Mouse (Mus musculus): ENCODE data around the gene Snx29. TPM values are rescaled to one million over a fixed set of nuclear protein-coding genes. Genes with fewer than 3 reads are reported as not detected.
A peak's percentile ranks its signal among the peaks of the same experiment; 100 is the strongest.

Gene Snx29
- polyA plus RNA-seq, 1 experiment: 8.4 TPM

DNA sequence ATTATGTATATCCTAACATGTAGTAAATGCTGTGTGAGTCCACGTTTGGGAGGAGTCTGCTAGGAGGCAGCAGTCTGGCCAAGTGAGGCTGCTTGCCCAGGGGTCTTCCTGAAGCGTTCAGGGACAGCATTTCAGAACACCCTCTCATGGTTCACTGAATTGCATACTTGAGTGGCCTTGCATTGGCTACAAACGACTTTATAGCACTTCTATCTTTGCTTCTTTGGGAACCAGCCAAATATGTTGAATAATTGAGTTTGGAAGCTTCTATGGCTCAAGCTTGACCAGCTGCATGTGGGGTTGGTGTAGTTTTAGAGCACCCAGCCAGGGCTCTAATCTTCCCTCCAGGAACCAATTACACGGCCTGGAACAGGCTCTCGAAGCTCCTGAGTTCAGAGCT lies 307.8 kb downstream of the Snx29 start:
- Histone ChIP-seq H3K4me1 (ENCODE audit: control insufficient read depth, insufficient read depth, low read length) (0 out of 2 replicates have a peak, but pooled peaks cover 4% of the 10 kb centered on the region), H3K27ac (ENCODE audit: insufficient read depth, low read length) (no peak overlapping the region), H3K4me3 (replicated peaks; ENCODE audit: insufficient read depth, low read depth, low read length) (no peak overlapping the region), H3K27me3 (ENCODE audit: control insufficient read depth, insufficient read depth, low read length) (no peaks in the 10 kb centered on the region)
- WGBS: 52% methylated on average over 5 of the region's 5 CpGs
- TF ChIP-seq POLR2A (IDR thresholded peaks at IDR 0.05; ENCODE audit: borderline replicate concordance, insufficient read depth, low read length) (no peak), CTCF (IDR thresholded peaks at IDR 0.05; ENCODE audit: borderline replicate concordance, insufficient read depth, low read depth, low read length) (no peak)
- DNase-seq: no peak

DNA sequence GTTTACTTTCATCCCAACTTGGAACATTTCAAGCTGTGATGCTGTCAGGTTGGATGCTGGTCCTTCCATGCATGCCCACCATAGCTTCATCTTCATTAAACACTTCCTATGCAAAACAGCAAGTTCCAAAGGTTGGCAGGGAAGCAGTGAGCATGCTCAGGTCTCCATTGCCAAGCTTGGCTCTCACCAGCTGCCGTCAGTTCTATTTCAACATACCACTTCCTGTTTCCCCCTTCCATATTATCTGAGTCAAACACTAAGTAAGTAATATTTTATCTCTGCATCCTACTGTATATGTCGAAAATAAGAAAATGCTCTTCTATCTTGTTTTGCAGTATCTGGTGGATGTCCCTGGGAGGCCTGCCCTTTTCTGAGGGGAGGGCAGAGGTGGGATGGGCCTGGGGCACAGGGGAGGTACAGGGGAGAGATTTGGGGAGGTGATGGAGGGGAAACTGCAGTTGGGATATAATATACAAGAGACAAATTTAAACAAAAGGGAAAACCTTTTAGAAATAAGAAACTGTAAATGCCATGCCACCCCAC lies 309.6 kb downstream of the Snx29 start:
- DNase-seq: no peak
- TF ChIP-seq POLR2A (IDR thresholded peaks at IDR 0.05; ENCODE audit: borderline replicate concordance, insufficient read depth, low read length) (no peak), CTCF (IDR thresholded peaks at IDR 0.05; ENCODE audit: borderline replicate concordance, insufficient read depth, low read depth, low read length) (no peak)
- Histone ChIP-seq H3K27ac (ENCODE audit: insufficient read depth, low read length) (no peak overlapping the region), H3K4me3 (replicated peaks; ENCODE audit: insufficient read depth, low read depth, low read length) (no peak overlapping the region), H3K27me3 (ENCODE audit: control insufficient read depth, insufficient read depth, low read length) (no peaks in the 10 kb centered on the region), H3K4me1 (ENCODE audit: control insufficient read depth, insufficient read depth, low read length) (0 out of 2 replicates have a peak, but pooled peaks cover 4% of the 10 kb centered on the region)
- 74% methylated on average over 2 of the region's 2 CpGs for WGBS

DNA sequence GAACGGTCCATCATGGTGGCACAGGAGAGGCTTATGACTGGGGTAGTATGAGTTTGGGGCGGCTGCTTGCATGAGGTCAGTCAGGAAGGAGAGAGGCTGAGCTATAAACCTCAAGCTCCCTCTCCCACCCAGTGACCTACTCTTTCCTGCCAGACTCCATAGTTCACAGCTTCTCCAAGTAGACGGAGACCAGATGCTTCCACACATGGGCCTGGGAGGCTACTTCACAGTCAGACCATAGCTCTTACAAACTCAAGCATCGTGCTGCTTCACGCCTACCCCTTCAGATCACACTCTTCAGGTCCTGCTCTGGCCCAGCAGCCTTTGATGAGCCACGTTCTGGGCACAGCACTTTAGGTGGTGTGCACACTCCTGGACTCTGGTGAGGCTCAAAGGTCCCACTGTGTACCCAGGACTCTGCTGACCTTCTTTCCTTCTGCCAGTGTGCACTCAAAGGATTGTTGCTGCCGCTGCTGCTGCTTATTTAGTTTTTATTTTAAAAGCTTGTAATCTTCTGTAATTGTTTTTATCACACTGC lies 313.6 kb downstream of the Snx29 start:
- H3K27ac ChIP-seq (ENCODE audit: insufficient read depth, low read length): no peak overlapping the region
- no peaks in the 10 kb centered on the region for H3K27me3 ChIP-seq (ENCODE audit: control insufficient read depth, insufficient read depth, low read length)
- no peak overlapping the region for H3K4me3 ChIP-seq (replicated peaks; ENCODE audit: insufficient read depth, low read depth, low read length)
- peaks cover 17% of the 10 kb centered on the region for H3K4me1 ChIP-seq (ENCODE audit: control insufficient read depth, insufficient read depth, low read length)
- DNase-seq: no peak
- 73% methylated on average over 7 of the region's 7 CpGs for WGBS
- TF ChIP-seq POLR2A (IDR thresholded peaks at IDR 0.05; ENCODE audit: borderline replicate concordance, insufficient read depth, low read length) (no peak), CTCF (IDR thresholded peaks at IDR 0.05; ENCODE audit: borderline replicate concordance, insufficient read depth, low read depth, low read length) (no peak)

DNA sequence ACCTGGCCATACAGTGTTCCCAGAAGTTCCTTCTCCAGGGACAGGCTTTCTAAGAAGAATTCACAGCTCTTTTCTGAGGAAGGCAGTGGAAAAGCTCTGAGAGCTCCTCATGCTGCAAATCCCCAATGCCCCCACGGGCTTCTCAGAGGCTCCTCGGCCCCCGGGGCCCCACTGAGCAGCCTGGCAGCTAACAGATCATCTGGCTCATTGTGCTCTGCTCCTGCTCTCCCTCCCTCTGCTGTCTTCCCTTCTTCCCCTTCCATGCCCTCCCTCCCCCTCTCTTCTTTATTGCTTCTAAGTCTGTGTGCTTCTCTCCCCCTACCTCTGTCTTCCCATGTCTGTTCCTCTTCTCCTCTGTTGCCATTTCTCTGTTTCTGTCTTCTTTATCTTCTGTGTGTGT lies 314.2 kb downstream of the Snx29 start:
- Histone ChIP-seq H3K27ac (ENCODE audit: insufficient read depth, low read length) (no peak overlapping the region), H3K4me3 (replicated peaks; ENCODE audit: insufficient read depth, low read depth, low read length) (no peak overlapping the region), H3K27me3 (ENCODE audit: control insufficient read depth, insufficient read depth, low read length) (no peaks in the 10 kb centered on the region), H3K4me1 (ENCODE audit: control insufficient read depth, insufficient read depth, low read length) (peaks cover 17% of the 10 kb centered on the region)
- TF ChIP-seq CTCF (IDR thresholded peaks at IDR 0.05; ENCODE audit: borderline replicate concordance, insufficient read depth, low read depth, low read length): no peak
- TF ChIP-seq POLR2A (IDR thresholded peaks at IDR 0.05; ENCODE audit: borderline replicate concordance, insufficient read depth, low read length): no peak
- WGBS: 5% methylated on average over 3 of the region's 3 CpGs
- no peak for DNase-seq

DNA sequence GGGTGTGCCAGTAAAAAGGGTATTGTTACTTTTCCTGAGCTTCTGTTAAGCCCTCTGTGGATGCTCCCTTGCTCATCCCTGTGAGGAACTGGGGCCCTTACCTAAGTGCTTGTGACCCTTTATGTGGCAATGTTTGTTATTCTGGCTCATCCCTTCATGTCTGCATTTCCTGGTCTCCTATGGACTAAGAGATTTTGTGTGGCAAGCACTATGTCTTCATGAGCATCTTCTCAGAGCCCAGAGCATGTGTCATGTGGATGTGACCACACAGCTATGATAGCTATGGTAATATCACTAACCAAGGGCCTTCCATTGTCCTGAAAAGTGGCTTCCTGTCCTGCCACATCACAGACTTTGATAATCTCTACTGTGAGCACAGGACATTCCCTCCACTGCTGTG lies 315.1 kb downstream of the Snx29 start:
- Histone ChIP-seq H3K4me3 (replicated peaks; ENCODE audit: insufficient read depth, low read depth, low read length) (no peak overlapping the region), H3K27ac (ENCODE audit: insufficient read depth, low read length) (no peak overlapping the region), H3K27me3 (ENCODE audit: control insufficient read depth, insufficient read depth, low read length) (no peaks in the 10 kb centered on the region), H3K4me1 (ENCODE audit: control insufficient read depth, insufficient read depth, low read length) (peaks cover 21% of the 10 kb centered on the region)
- no peak for DNase-seq
- TF ChIP-seq CTCF (IDR thresholded peaks at IDR 0.05; ENCODE audit: borderline replicate concordance, insufficient read depth, low read depth, low read length): no peak
- no peak for TF ChIP-seq POLR2A (IDR thresholded peaks at IDR 0.05; ENCODE audit: borderline replicate concordance, insufficient read depth, low read length)

DNA sequence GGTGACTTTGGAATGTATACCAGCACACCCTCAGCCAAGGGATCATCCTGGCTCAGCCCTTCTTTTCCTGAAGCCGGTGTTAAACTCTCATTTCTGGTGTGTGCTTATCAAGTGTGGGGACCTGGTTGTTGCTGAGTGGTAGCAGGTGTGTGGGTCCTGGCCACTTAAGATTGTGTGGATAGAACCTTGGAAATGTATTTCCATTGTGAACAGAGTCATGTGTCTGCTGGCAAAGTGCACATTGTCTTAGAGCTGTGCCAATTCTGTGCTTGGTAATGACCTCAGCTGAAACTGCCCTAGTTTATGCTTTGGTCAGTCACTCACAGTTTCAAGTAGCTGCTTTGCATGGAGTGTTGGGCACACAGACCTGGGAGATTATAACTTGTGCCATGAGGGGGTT lies 316.0 kb downstream of the Snx29 start:
- TF ChIP-seq CTCF (IDR thresholded peaks at IDR 0.05; ENCODE audit: borderline replicate concordance, insufficient read depth, low read depth, low read length) (no peak), POLR2A (IDR thresholded peaks at IDR 0.05; ENCODE audit: borderline replicate concordance, insufficient read depth, low read length) (no peak)
- no peaks in the 10 kb centered on the region for H3K27me3 ChIP-seq (ENCODE audit: control insufficient read depth, insufficient read depth, low read length)
- no peak overlapping the region for H3K27ac ChIP-seq (ENCODE audit: insufficient read depth, low read length)
- 51% methylated on average over 1 of the region's 1 CpGs for WGBS
- no peak overlapping the region for H3K4me3 ChIP-seq (replicated peaks; ENCODE audit: insufficient read depth, low read depth, low read length)
- peaks cover 21% of the 10 kb centered on the region for H3K4me1 ChIP-seq (ENCODE audit: control insufficient read depth, insufficient read depth, low read length)
- peak; percentile 49 to 56 for DNase-seq

DNA sequence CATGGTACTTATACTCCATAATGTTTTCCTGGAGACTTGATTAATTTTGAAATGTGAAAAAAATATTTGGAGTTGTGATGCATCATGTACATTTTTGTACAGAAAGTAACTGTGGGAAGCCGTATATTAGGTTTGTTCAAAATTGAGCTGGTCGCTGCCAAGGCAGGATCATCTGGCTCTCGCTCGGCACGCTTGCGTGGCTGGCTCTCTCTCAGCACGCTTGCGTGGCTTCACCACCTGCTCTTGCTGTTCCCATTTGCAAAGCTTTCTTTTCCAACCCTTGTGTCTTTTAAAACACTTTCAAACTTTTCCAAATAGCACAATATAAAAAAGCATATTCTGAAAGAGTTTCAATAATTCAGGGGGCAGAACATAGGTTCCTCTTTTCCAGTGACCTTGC lies 317.2 kb downstream of the Snx29 start:
- no peak overlapping the region for H3K27ac ChIP-seq (ENCODE audit: insufficient read depth, low read length)

DNA sequence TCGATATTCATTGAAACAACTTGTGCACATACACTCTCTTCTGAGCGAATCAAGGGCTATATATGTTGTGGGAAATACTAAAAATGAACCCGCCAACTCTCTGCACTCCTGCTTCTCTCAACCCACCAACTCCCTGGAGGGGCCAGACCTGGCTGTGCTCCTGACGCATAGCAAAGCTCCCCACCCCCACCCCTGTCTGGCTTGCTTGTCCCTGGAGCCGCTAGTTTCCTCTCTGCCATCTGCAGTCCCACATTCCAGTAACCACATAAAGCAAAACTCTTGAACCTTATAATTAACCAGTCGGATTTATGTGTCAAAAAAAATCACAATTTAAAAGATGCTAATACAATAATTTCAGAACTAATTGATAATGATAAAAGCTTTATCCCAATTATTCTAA lies 320.9 kb downstream of the Snx29 start:
- Histone ChIP-seq H3K4me3 (replicated peaks; ENCODE audit: insufficient read depth, low read depth, low read length) (no peak overlapping the region), H3K27me3 (ENCODE audit: control insufficient read depth, insufficient read depth, low read length) (no peaks in the 10 kb centered on the region), H3K27ac (ENCODE audit: insufficient read depth, low read length) (no peak overlapping the region), H3K4me1 (ENCODE audit: control insufficient read depth, insufficient read depth, low read length) (peaks cover 13% of the 10 kb centered on the region)
- no peak for TF ChIP-seq POLR2A (IDR thresholded peaks at IDR 0.05; ENCODE audit: borderline replicate concordance, insufficient read depth, low read length)
- no peak for TF ChIP-seq CTCF (IDR thresholded peaks at IDR 0.05; ENCODE audit: borderline replicate concordance, insufficient read depth, low read depth, low read length)
- DNase-seq: no peak
- 80% methylated on average over 6 of the region's 6 CpGs for WGBS

More for the DNA sequence above, 317.2 kb downstream of the Snx29 start:
- WGBS: 18% methylated on average over 8 of the region's 8 CpGs
- TF ChIP-seq POLR2A (IDR thresholded peaks at IDR 0.05; ENCODE audit: borderline replicate concordance, insufficient read depth, low read length): no peak
- TF ChIP-seq CTCF (IDR thresholded peaks at IDR 0.05; ENCODE audit: borderline replicate concordance, insufficient read depth, low read depth, low read length): no peak
- no peak overlapping the region for H3K4me3 ChIP-seq (replicated peaks; ENCODE audit: insufficient read depth, low read depth, low read length)
- peak; percentile 48 to 64 for DNase-seq
- no peaks in the 10 kb centered on the region for H3K27me3 ChIP-seq (ENCODE audit: control insufficient read depth, insufficient read depth, low read length)
- H3K4me1 ChIP-seq (ENCODE audit: control insufficient read depth, insufficient read depth, low read length): peaks cover 21% of the 10 kb centered on the region
